29 mouse cellular contexts compared by ENCODE assay signal in genomic region chr12:84939117-84939516, GRCm38 (mm10). TPM values are rescaled to one million over a fixed set of nuclear protein-coding genes. Genes with fewer than 3 reads are reported as not detected.
DNase-seq lines count a peak whose midpoint lies in the region; ATAC-seq lines count a peak whose summit lies in the region.
"Had no signal": no experiment of that assay in that cellular context is flagged by ENCODE, and none has a peak within 500 bp of the region (broad histone marks: within the 10 kb centered on the region; RNA-seq: fewer than 3 reads in every experiment).

No protein-coding gene starts in this region.

- ATAC-seq in heart, embryonic 15.5 days (replicated peaks; ENCODE audit: insufficient number of reproducible peaks, insufficient read depth, low FRiP score, low read depth), result no peak
- ATAC-seq in erythroblast, adult 5-6 weeks (replicated peaks; ENCODE audit: low FRiP score, poor library complexity, severe bottlenecking), result no peak
- ATAC-seq: CD4-positive, CD25-positive, alpha-beta regulatory T cell, adult 4 months; forebrain, embryonic 15.5 days; hindbrain, postnatal 0 days; intestine, embryonic 15.5 days; midbrain, embryonic 16.5 days had no signal

- intact Hi-C loops in heart, postnatal 36 days (cut with DNase I), result no loop called here

- peaks cover 7% of the 10 kb centered on the region; the same call in 1 of the 2 replicates for H3K4me1 ChIP-seq in heart, embryonic 10.5 days
- peaks cover 32% of the 10 kb centered on the region for H3K4me1 ChIP-seq in heart, embryonic 15.5 days (replicated peaks)
- H3K4me1 ChIP-seq: embryonic facial prominence, embryonic 12.5 days; forebrain, embryonic 10.5 days; forebrain, embryonic 15.5 days; hindbrain, embryonic 12.5 days; intestine, embryonic 15.5 days had no signal

- peaks cover 48% of the 10 kb centered on the region for H3K36me3 ChIP-seq in heart, embryonic 10.5 days
- H3K36me3 ChIP-seq in heart, embryonic 15.5 days, result peaks cover 18% of the 10 kb centered on the region; the same call in 1 of the 2 replicates

- H3K4me2 ChIP-seq in heart, embryonic 15.5 days, result no peak overlapping the region
- H3K4me2 ChIP-seq: embryonic facial prominence, embryonic 12.5 days; forebrain, embryonic 15.5 days; hindbrain, embryonic 12.5 days; intestine, embryonic 15.5 days; liver, embryonic 15.5 days; lung, embryonic 15.5 days; midbrain, embryonic 11.5 days had no signal

- no peaks in the 10 kb centered on the region for H3K9me3 ChIP-seq in heart, embryonic 10.5 days
- H3K9me3 ChIP-seq in heart, embryonic 15.5 days (replicated peaks), result no peaks in the 10 kb centered on the region
- H3K9me3 ChIP-seq: embryonic facial prominence, embryonic 12.5 days; forebrain, embryonic 10.5 days; forebrain, embryonic 15.5 days; hindbrain, embryonic 12.5 days; intestine, embryonic 15.5 days; liver, embryonic 15.5 days; lung, embryonic 15.5 days had no signal

- H3K27ac ChIP-seq in heart, embryonic 10.5 days, result peak overlapping the region; percentile 42; the same call in 1 of the 2 replicates
- H3K27ac ChIP-seq in heart, embryonic 15.5 days, result peak overlapping the region; percentile 82
- H3K27ac ChIP-seq: embryonic facial prominence, embryonic 12.5 days; forebrain, embryonic 10.5 days; forebrain, embryonic 15.5 days; hindbrain, embryonic 12.5 days; hindbrain, postnatal 0 days; intestine, embryonic 15.5 days; liver, embryonic 15.5 days; lung, embryonic 15.5 days had no signal

- no peak overlapping the region for H3K9ac ChIP-seq in heart, embryonic 15.5 days
- H3K9ac ChIP-seq: embryonic facial prominence, embryonic 12.5 days; forebrain, embryonic 15.5 days; hindbrain, embryonic 12.5 days; intestine, embryonic 15.5 days; liver, embryonic 15.5 days; lung, embryonic 15.5 days had no signal

- DNase-seq in heart, embryonic 10.5 days (ENCODE audit: low spot score), result no peak
- DNase-seq in heart, adult 11 months, result no peak
- no peak for DNase-seq in heart, postnatal 36 days
- peak; percentile 27 for DNase-seq in right cerebral cortex, adult 18-20 months
- no peak for DNase-seq in right cerebral cortex, postnatal 10 days (ENCODE audit: low spot score in 2 of 2)
- DNase-seq: adrenal gland, postnatal 14 days; cerebellum, adult 11-12 months; cerebellum, adult 9-11 months; embryo, embryonic 11 days; gastrocnemius, postnatal 14 days; kidney, adult 2 months; kidney, postnatal 36 days; layer of hippocampus, postnatal 36 days; liver; lung, postnatal 36 days; thymus, postnatal 14 days had no signal

- no peaks in the 10 kb centered on the region for H3K27me3 ChIP-seq in heart, embryonic 10.5 days (ENCODE audit: insufficient read depth, poor library complexity, severe bottlenecking)
- H3K27me3 ChIP-seq in heart, embryonic 15.5 days, result no peaks in the 10 kb centered on the region
- H3K27me3 ChIP-seq: embryonic facial prominence, embryonic 12.5 days; forebrain, embryonic 15.5 days; hindbrain, embryonic 12.5 days; intestine, embryonic 15.5 days; liver, embryonic 15.5 days; lung, embryonic 15.5 days had no signal

- no peak overlapping the region for H3K4me3 ChIP-seq in heart, embryonic 10.5 days
- H3K4me3 ChIP-seq in heart, embryonic 15.5 days, result no peak overlapping the region
- H3K4me3 ChIP-seq: embryonic facial prominence, embryonic 12.5 days; forebrain, embryonic 10.5 days; forebrain, embryonic 15.5 days; hindbrain, embryonic 12.5 days; intestine, embryonic 15.5 days; liver, embryonic 15.5 days; lung, embryonic 15.5 days had no signal

- WGBS in heart, embryonic 10.5 days, result 79% methylated on average over 7 of the region's 7 CpGs
- 64% methylated on average over 7 of the region's 7 CpGs for WGBS in heart, embryonic 15.5 days

RNA-seq across cellular contexts. Expression of gene Fcf1, which starts 31.6 kb away (rescaled TPM):
- 106 and 142 TPM in 2 replicates for polyA plus RNA-seq in heart, embryonic 10.5 days (2016; fragmentation: Nextera tagmentation; extraction: Ambion mirVana)
- polyA plus RNA-seq in heart, embryonic 15.5 days (2015; fragmentation: Nextera tagmentation; extraction: Ambion mirVana), result 87.0 and 88.0 TPM in 2 replicates
- 10 to 100 TPM; 37.0 to 37.2 TPM for total RNA-seq in heart, postnatal 36 days (2021)
- 34.8 and 45.6 TPM in 2 replicates for total RNA-seq in erythroblast, adult 5-6 weeks (2015; ENCODE audit: low replicate concordance)
- total RNA-seq in erythroblast, adult 5-6 weeks (2017; ENCODE audit: low replicate concordance), result 26.7 and 61.2 TPM in 2 replicates

RNA-seq across cellular contexts. Expression of gene Arel1, which starts 31.6 kb away (rescaled TPM):
- polyA plus RNA-seq in heart, embryonic 10.5 days (2016; fragmentation: Nextera tagmentation; extraction: Ambion mirVana), result 10.8 and 15.7 TPM in 2 replicates
- polyA plus RNA-seq in heart, embryonic 15.5 days (2015; fragmentation: Nextera tagmentation; extraction: Ambion mirVana), result 10.4 and 12.7 TPM in 2 replicates
- 10 to 100 TPM; 40.4 to 46.7 TPM for total RNA-seq in heart, postnatal 36 days (2021)
- total RNA-seq in erythroblast, adult 5-6 weeks (2015; ENCODE audit: low replicate concordance), result 126 and 147 TPM in 2 replicates
- total RNA-seq in erythroblast, adult 5-6 weeks (2017; ENCODE audit: low replicate concordance), result 216 and 219 TPM in 2 replicates

RNA-seq across cellular contexts. Expression of gene Ylpm1, which starts 57.0 kb away (rescaled TPM):
- polyA plus RNA-seq in heart, embryonic 10.5 days (2016; fragmentation: Nextera tagmentation; extraction: Ambion mirVana), result 23.8 and 28.7 TPM in 2 replicates
- 16.3 and 18.3 TPM in 2 replicates for polyA plus RNA-seq in heart, embryonic 15.5 days (2015; fragmentation: Nextera tagmentation; extraction: Ambion mirVana)
- 10 to 100 TPM; 26.3 to 27.7 TPM for total RNA-seq in heart, postnatal 36 days (2021)
- 25.1 and 28.4 TPM in 2 replicates for total RNA-seq in erythroblast, adult 5-6 weeks (2015; ENCODE audit: low replicate concordance)
- total RNA-seq in erythroblast, adult 5-6 weeks (2017; ENCODE audit: low replicate concordance), result 17.2 and 46.0 TPM in 2 replicates
